ENCODE assay signal across 19 mouse cellular contexts in genomic region chr5:65994643-65995042, GRCm38 (mm10). TPM values are rescaled to one million over a fixed set of nuclear protein-coding genes. Genes with fewer than 3 reads are reported as not detected.
A peak's percentile ranks its signal among the peaks of the same experiment; 100 is the strongest.
DNase-seq lines count a peak whose midpoint lies in the region; ATAC-seq lines count a peak whose summit lies in the region.
"Had no signal": no experiment of that assay in that cellular context is flagged by ENCODE, and none has a peak within 500 bp of the region (broad histone marks: within the 10 kb centered on the region; RNA-seq: fewer than 3 reads in every experiment).

No protein-coding gene starts in this region.

- no peak overlapping the region for H3K27ac ChIP-seq in hindbrain, embryonic 14.5 days
- H3K27ac ChIP-seq: embryonic facial prominence, embryonic 12.5 days; limb, embryonic 10.5 days; liver, embryonic 12.5 days; stomach, embryonic 15.5 days had no signal

- no peak overlapping the region for H3K4me2 ChIP-seq in hindbrain, embryonic 14.5 days (replicated peaks)
- H3K4me2 ChIP-seq: embryonic facial prominence, embryonic 12.5 days; heart, embryonic 11.5 days; liver, embryonic 12.5 days; stomach, embryonic 15.5 days had no signal

- no peaks in the 10 kb centered on the region for H3K9me3 ChIP-seq in hindbrain, embryonic 14.5 days (ENCODE audit: control insufficient read depth, low read length)
- H3K9me3 ChIP-seq: embryonic facial prominence, embryonic 12.5 days; limb, embryonic 10.5 days; liver, embryonic 12.5 days; stomach, embryonic 15.5 days had no signal

- ATAC-seq in frontal cortex, adult (ENCODE audit: low TSS enrichment): no peak
- ATAC-seq in hindbrain, embryonic 14.5 days (ENCODE audit: low FRiP score): no peak
- ATAC-seq: forebrain, postnatal 0 days; liver, embryonic 12.5 days had no signal

- H3K9ac ChIP-seq in hindbrain, embryonic 14.5 days: no peak overlapping the region
- H3K9ac ChIP-seq: embryonic facial prominence, embryonic 12.5 days; forebrain, postnatal 0 days; liver, embryonic 12.5 days; stomach, embryonic 15.5 days had no signal

- H3K36me3 ChIP-seq in hindbrain, embryonic 14.5 days (replicated peaks; ENCODE audit: control insufficient read depth, insufficient read depth): no peaks in the 10 kb centered on the region
- H3K36me3 ChIP-seq: embryonic facial prominence, embryonic 12.5 days; limb, embryonic 10.5 days; liver, embryonic 12.5 days; stomach, embryonic 15.5 days had no signal

- H3K27me3 ChIP-seq in hindbrain, embryonic 14.5 days (ENCODE audit: control insufficient read depth, insufficient read depth, low read length): no peaks in the 10 kb centered on the region
- H3K27me3 ChIP-seq: embryonic facial prominence, embryonic 12.5 days; liver, embryonic 12.5 days; stomach, embryonic 15.5 days had no signal

- intact Hi-C loops in left cerebral cortex, postnatal 4 days (cut with DNase I): no loop called here

- DNase-seq in left cerebral cortex, postnatal 4 days: peak; percentile 5
- DNase-seq in left cerebral cortex, adult 8-10 months (ENCODE audit: low spot score in 2 of 2): no peak
- peak; percentile 63 for DNase-seq in R1 (ENCODE audit: low read depth, low spot score)
- DNase-seq in kidney, adult 18-20 months: peak; percentile 58
- DNase-seq in kidney, postnatal 25 days: peak; percentile 76 to 81
- no peak for DNase-seq in left cerebral cortex, adult 9 months (ENCODE audit: low spot score in 2 of 2)
- no peak for DNase-seq in hindbrain, embryonic 14.5 days (ENCODE audit: low spot score)
- DNase-seq: forebrain, postnatal 0 days; gastrocnemius, postnatal 14 days; retina, postnatal 1 day; spleen, adult 18-20 months had no signal

- WGBS in hindbrain, embryonic 14.5 days: 79% methylated on average over 6 of the region's 6 CpGs

- H3K4me3 ChIP-seq in hindbrain, embryonic 14.5 days (replicated peaks; ENCODE audit: low read length): no peak overlapping the region
- H3K4me3 ChIP-seq: embryonic facial prominence, embryonic 12.5 days; limb, embryonic 10.5 days; liver, embryonic 12.5 days; stomach, embryonic 15.5 days had no signal

- no peaks in the 10 kb centered on the region for H3K4me1 ChIP-seq in hindbrain, embryonic 14.5 days (replicated peaks; ENCODE audit: control insufficient read depth, insufficient read depth, low read length)
- H3K4me1 ChIP-seq: embryonic facial prominence, embryonic 12.5 days; liver, embryonic 12.5 days; stomach, embryonic 15.5 days had no signal

RNA-seq across cellular contexts. Expression of gene 9130230L23Rik, which starts 9.4 kb away (rescaled TPM):
- total RNA-seq in left cerebral cortex, postnatal 4 days (2021): not detected
- total RNA-seq in left cerebral cortex, adult 8-10 months (2022): not detected
- polyA plus RNA-seq in hindbrain, embryonic 14.5 days (2014; fragmentation: Nextera tagmentation; extraction: Ambion mirVana): 0.26 TPM in 1 of 2 replicates, not detected in the other
- total RNA-seq: forebrain, postnatal 0 days; heart, postnatal 25 days had no signal
- polyA plus RNA-seq: embryonic facial prominence, embryonic 12.5 days; forebrain, postnatal 0 days; neural tube, embryonic 14.5 days had no signal

RNA-seq across cellular contexts. Expression of gene Chrna9, which starts 59.9 kb away (rescaled TPM):
- total RNA-seq in left cerebral cortex, postnatal 4 days (2021): not detected
- not detected for total RNA-seq in left cerebral cortex, adult 8-10 months (2022)
- polyA plus RNA-seq in hindbrain, embryonic 14.5 days (2014; fragmentation: Nextera tagmentation; extraction: Ambion mirVana): not detected in 2 replicates
- polyA plus RNA-seq: forebrain, postnatal 0 days; heart, embryonic 11.5 days; liver, embryonic 12.5 days; neural tube, embryonic 14.5 days; stomach, embryonic 15.5 days had no signal

Comparison
In these comparisons a context has a peak if more than half of its experiments do, and no peak if none do; other contexts are left out.
1. DNase-seq: peak in left cerebral cortex, postnatal 4 days (single experiment), R1 (single experiment), kidney, adult 18-20 months (single experiment) and kidney, postnatal 25 days (2 of 2); none in left cerebral cortex, adult 8-10 months (0 of 2), left cerebral cortex, adult 9 months (0 of 2) and hindbrain, embryonic 14.5 days (single experiment).